Comparison of ENCODE assay signal across 10 mouse cellular contexts in genomic region chr8:108956416-108956815, GRCm38 (mm10).
DNase-seq lines count a peak whose midpoint lies in the region; ATAC-seq and TF ChIP-seq lines count a peak whose summit lies in the region.
"Had no signal": no experiment of that assay in that cellular context is flagged by ENCODE, and none has a peak within 500 bp of the region (broad histone marks: within the 10 kb centered on the region; RNA-seq: fewer than 3 reads in every experiment).

No protein-coding gene starts in this region.

- H3K9ac ChIP-seq in intestine, postnatal 0 days (ENCODE audit: low read depth, low read length) = no peak overlapping the region
- H3K9ac ChIP-seq in intestine, embryonic 15.5 days = no peak overlapping the region
- H3K9ac ChIP-seq in ES-E14 (ENCODE audit: insufficient read depth, low read depth, low read length, poor library complexity, severe bottlenecking) = peak overlapping the region; percentile 33; the same call in 1 of the 2 replicates
- no peak overlapping the region for H3K9ac ChIP-seq in liver, embryonic 14.5 days (replicated peaks)
- H3K9ac ChIP-seq: lung, embryonic 15.5 days had no signal

- no peaks in the 10 kb centered on the region for H3K9me3 ChIP-seq in intestine, postnatal 0 days (ENCODE audit: control insufficient read depth)
- H3K9me3 ChIP-seq in intestine, embryonic 15.5 days = no peaks in the 10 kb centered on the region
- H3K9me3 ChIP-seq in ES-E14 (ENCODE audit: control insufficient read depth, insufficient read depth, low read depth, low read length) = no peaks in the 10 kb centered on the region
- peaks cover 19% of the 10 kb centered on the region for H3K9me3 ChIP-seq in forebrain, embryonic 10.5 days
- no peaks in the 10 kb centered on the region for H3K9me3 ChIP-seq in liver, embryonic 14.5 days (ENCODE audit: control insufficient read depth, low read length)
- H3K9me3 ChIP-seq: lung, embryonic 15.5 days had no signal

- no peak overlapping the region for H3K4me2 ChIP-seq in intestine, postnatal 0 days (replicated peaks; ENCODE audit: low read depth)
- no peak overlapping the region for H3K4me2 ChIP-seq in intestine, embryonic 15.5 days (replicated peaks)
- H3K4me2 ChIP-seq in liver, embryonic 14.5 days (ENCODE audit: low read depth) = 0 out of 2 replicates have a peak overlapping the region, but pooled peaks have one; percentile 13
- H3K4me2 ChIP-seq: lung, embryonic 15.5 days had no signal

- H3K27ac ChIP-seq in intestine, postnatal 0 days (ENCODE audit: low read depth, low read length) = 0 out of 2 replicates have a peak overlapping the region, but pooled peaks have one; percentile 7
- no peak overlapping the region for H3K27ac ChIP-seq in intestine, embryonic 15.5 days
- H3K27ac ChIP-seq in ES-E14 (ENCODE audit: insufficient read depth, low read depth, low read length, poor library complexity, severe bottlenecking) = no peak overlapping the region
- H3K27ac ChIP-seq in forebrain, embryonic 10.5 days = peak overlapping the region; percentile 36; the same call in 1 of the 2 replicates
- H3K27ac ChIP-seq in liver, embryonic 14.5 days = no peak overlapping the region
- H3K27ac ChIP-seq: lung, embryonic 15.5 days had no signal

- TF ChIP-seq CTCF in intestine, postnatal 0 days (IDR thresholded peaks at IDR 0.05; ENCODE audit: low read depth) = no peak
- no peak for TF ChIP-seq CTCF in liver, embryonic 14.5 days (IDR thresholded peaks at IDR 0.05; ENCODE audit: low read depth)

- no peak overlapping the region for H3K4me3 ChIP-seq in intestine, postnatal 0 days (ENCODE audit: low read depth, low read length)
- H3K4me3 ChIP-seq in intestine, embryonic 15.5 days (replicated peaks) = no peak overlapping the region
- H3K4me3 ChIP-seq in ES-E14 (ENCODE audit: insufficient read depth in 1 of 2, low read depth in 1 of 2, low read length in 2 of 2, poor library complexity in 1 of 2, severe bottlenecking in 1 of 2) = peak overlapping the region; percentile 45 to 63
- peak overlapping the region; percentile 36 for H3K4me3 ChIP-seq in forebrain, embryonic 10.5 days
- H3K4me3 ChIP-seq in liver, embryonic 14.5 days (ENCODE audit: insufficient read depth in 1 of 2, low read depth in 2 of 2, low read length in 2 of 2) = no peak overlapping the region
- H3K4me3 ChIP-seq: lung, embryonic 15.5 days had no signal

- in situ Hi-C loops in ES-E14 (cut with MboI; ENCODE audit: low sequenced_read_pairs in 2 of 2, unreplicated experiment in 2 of 2) = no loop called here

- no peaks in the 10 kb centered on the region for H3K27me3 ChIP-seq in intestine, postnatal 0 days (replicated peaks; ENCODE audit: control insufficient read depth, insufficient read depth, low read length)
- H3K27me3 ChIP-seq in intestine, embryonic 15.5 days (replicated peaks) = no peaks in the 10 kb centered on the region
- H3K27me3 ChIP-seq in forebrain, embryonic 10.5 days (ENCODE audit: poor library complexity, severe bottlenecking) = no peaks in the 10 kb centered on the region
- H3K27me3 ChIP-seq in liver, embryonic 14.5 days (ENCODE audit: control insufficient read depth, insufficient read depth, low read length) = no peaks in the 10 kb centered on the region
- H3K27me3 ChIP-seq: lung, embryonic 15.5 days had no signal

- TF ChIP-seq EP300 in liver, embryonic 14.5 days (IDR thresholded peaks at IDR 0.05; ENCODE audit: low read depth) = no peak

- 83% methylated on average over 37 of the region's 37 CpGs for WGBS in intestine, postnatal 0 days
- WGBS in intestine, embryonic 15.5 days = 73% methylated on average over 37 of the region's 37 CpGs
- 77% methylated on average over 37 of the region's 37 CpGs for WGBS in forebrain, embryonic 10.5 days
- 60% methylated on average over 37 of the region's 37 CpGs for WGBS in liver, embryonic 14.5 days (ENCODE audit: insufficient replicate concordance)

- no peak for ATAC-seq in intestine, postnatal 0 days
- no peak for ATAC-seq in intestine, embryonic 15.5 days
- ATAC-seq in liver, embryonic 14.5 days (ENCODE audit: insufficient read depth) = no peak
- ATAC-seq in frontal cortex, adult (ENCODE audit: low TSS enrichment) = no peak

- peaks cover 34% of the 10 kb centered on the region for H3K36me3 ChIP-seq in intestine, postnatal 0 days (ENCODE audit: control insufficient read depth, insufficient read depth)
- H3K36me3 ChIP-seq in intestine, embryonic 15.5 days = peaks cover 36% of the 10 kb centered on the region
- peaks cover 6% of the 10 kb centered on the region; the same call in 1 of the 2 replicates for H3K36me3 ChIP-seq in ES-E14 (ENCODE audit: control insufficient read depth, insufficient read depth, low read length, poor library complexity, severe bottlenecking)
- H3K36me3 ChIP-seq in forebrain, embryonic 10.5 days (replicated peaks) = peaks cover 65% of the 10 kb centered on the region
- no peaks in the 10 kb centered on the region for H3K36me3 ChIP-seq in liver, embryonic 14.5 days (replicated peaks; ENCODE audit: control insufficient read depth, insufficient read depth, low read depth)

- no peaks in the 10 kb centered on the region for H3K4me1 ChIP-seq in intestine, postnatal 0 days (replicated peaks; ENCODE audit: control insufficient read depth, insufficient read depth, low read length)
- H3K4me1 ChIP-seq in intestine, embryonic 15.5 days (replicated peaks) = no peaks in the 10 kb centered on the region
- H3K4me1 ChIP-seq in ES-E14 (ENCODE audit: control insufficient read depth in 2 of 2, insufficient read depth in 2 of 2, low read length in 2 of 2, poor library complexity in 1 of 2) = 0 out of 4 replicates have a peak, but pooled peaks cover 0 to 4% of the 10 kb centered on the region in 2 experiments
- H3K4me1 ChIP-seq in forebrain, embryonic 10.5 days = peaks cover 9% of the 10 kb centered on the region
- H3K4me1 ChIP-seq in liver, embryonic 14.5 days (replicated peaks; ENCODE audit: control insufficient read depth in 2 of 2, insufficient read depth in 2 of 2, low read length in 1 of 2) = no peaks in the 10 kb centered on the region
- H3K4me1 ChIP-seq: lung, embryonic 15.5 days had no signal

- DNase-seq in ES-E14 (ENCODE audit: low read depth, low spot score) = peak; percentile 33
- DNase-seq in forebrain, embryonic 10.5 days (ENCODE audit: extremely low spot score, low spot score) = no peak
- DNase-seq in liver, embryonic 14.5 days (ENCODE audit: low read depth in 3 of 3, low spot score in 3 of 3) = no peak
- no peak for DNase-seq in cerebellum, postnatal 36 days
- no peak for DNase-seq in layer of hippocampus, postnatal 25 days (ENCODE audit: extremely low spot score in 1 of 2, low spot score in 1 of 2)
- DNase-seq: cerebellum, postnatal 25 days had no signal

TF ChIP-seq in ES-E14, 5 proteins besides CTCF, POLR2A, EP300 and RAD21:
- no peak for TF ChIP-seq ZNF384 (IDR thresholded peaks at IDR 0.05; ENCODE audit: low read depth, low read length)
- no peak for TF ChIP-seq HCFC1 (IDR thresholded peaks at IDR 0.05; ENCODE audit: borderline replicate concordance, insufficient read depth, low read length)
- TF ChIP-seq ZC3H11A (IDR thresholded peaks at IDR 0.05; ENCODE audit: borderline replicate concordance, low read depth, low read length) = no peak
- no peak for TF ChIP-seq CHD2 (IDR thresholded peaks at IDR 0.05; ENCODE audit: low read depth, low read length)
- peak; percentile 99 for TF ChIP-seq MAFK (IDR thresholded peaks at IDR 0.05; ENCODE audit: insufficient read depth, low read depth, low read length)

Comparison
In these comparisons a context has a peak if more than half of its experiments do, and no peak if none do; other contexts are left out.
1. H3K27ac ChIP-seq: peak in intestine, postnatal 0 days (single experiment) and forebrain, embryonic 10.5 days (single experiment); none in intestine, embryonic 15.5 days (single experiment), ES-E14 (single experiment) and liver, embryonic 14.5 days (single experiment).
2. H3K4me3 ChIP-seq: peak in ES-E14 (2 of 2) and forebrain, embryonic 10.5 days (single experiment); none in intestine, postnatal 0 days (single experiment), intestine, embryonic 15.5 days (single experiment) and liver, embryonic 14.5 days (0 of 2).